Mouse (Mus musculus) heart, adult 2 months (tissue): ENCODE results near the gene E130218I03Rik.

Source experiments
- CTCF ChIP-seq: fragments of 200-600 bp; IDR thresholded peaks from 2 replicates; pipeline ENCODE4 v1.8.1; 2022; ENCODE audit warnings: antibody characterized with exemption, mild to moderate bottlenecking, moderate library complexity
- EP300 ChIP-seq: fragments of 200-500 bp; IDR thresholded peaks from 2 replicates; pipeline ENCODE4 v1.6.1; 2011; ENCODE audit warnings: low read depth, low read length, control low read depth; ENCODE audit not compliant: insufficient read depth
- POLR2A ChIP-seq: fragments of 200-500 bp; IDR thresholded peaks from 2 replicates; pipeline ENCODE4 v1.6.1; 2011; ENCODE audit warnings: mild to moderate bottlenecking, low read depth, low read length, control low read depth; ENCODE audit not compliant: insufficient read depth

DNA sequence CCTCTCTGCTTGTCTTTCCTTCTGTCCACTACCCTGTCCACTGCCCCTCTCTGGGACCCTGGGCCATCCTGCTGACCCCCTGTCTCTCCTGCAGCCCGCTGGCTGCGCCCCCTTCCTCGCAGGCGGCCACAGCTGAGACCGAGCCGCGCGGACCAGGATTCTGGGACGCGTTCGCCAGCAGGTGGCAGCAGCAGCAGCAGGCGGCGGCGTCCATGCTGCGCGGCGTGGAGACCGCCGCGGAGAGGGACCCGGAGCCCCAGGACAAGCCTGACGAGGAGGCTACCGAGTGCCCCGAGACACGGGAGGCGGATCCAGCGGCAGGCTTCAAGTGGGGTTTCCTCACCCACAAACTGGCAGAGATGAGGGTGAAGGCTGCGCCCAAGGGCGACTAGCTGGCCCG is 6.2 kb downstream of the E130218I03Rik start:
- peak; percentile 97 for TF ChIP-seq CTCF
- no peak for TF ChIP-seq POLR2A
- TF ChIP-seq EP300, result no peak
